Mouse (Mus musculus) liver, embryonic 13.5 days (tissue): ENCODE measurements around the gene Gpr18. TPM values are rescaled to one million over a fixed set of nuclear protein-coding genes. Genes with fewer than 3 reads are reported as not detected.
A peak's percentile ranks its signal among the peaks of the same experiment; 100 is the strongest.

Source experiments
- ATAC-seq: fragments of 200-750 bp; cut with Nextera tagmentation; 2 replicates; pipeline ENCODE4 v1.8.0; 2017; ENCODE audit warnings: low read depth, mild to moderate bottlenecking, moderate number of reproducible peaks, moderate library complexity
- DNase-seq: peaks from one replicate; pipeline ENCODE4 v3.0.0; 2022
- H3K27ac ChIP-seq: fragments of 300-500 bp; sonication (generic); 2 replicates; pipeline ENCODE4 v1.5.1; 2015; ENCODE audit warnings: moderate library complexity, mild to moderate bottlenecking, inconsistent platforms
- H3K27me3 ChIP-seq: fragments of 300-500 bp; sonication (generic); 2 replicates; pipeline ENCODE4 v1.6.1; 2015; ENCODE audit warnings: mild to moderate bottlenecking, inconsistent platforms
- H3K36me3 ChIP-seq: fragments of 300-500 bp; sonication (generic); 2 replicates; pipeline ENCODE4 v1.6.1; 2015; ENCODE audit warnings: mild to moderate bottlenecking, inconsistent platforms
- H3K4me1 ChIP-seq: fragments of 300-500 bp; sonication (generic); replicated peaks from 2 replicates; pipeline ENCODE4 v1.6.1; 2015; ENCODE audit warnings: inconsistent platforms
- H3K4me2 ChIP-seq: fragments of 300-500 bp; sonication (generic); 2 replicates; pipeline ENCODE4 v1.6.1; 2015; ENCODE audit warnings: inconsistent platforms, mild to moderate bottlenecking, moderate library complexity
- H3K4me3 ChIP-seq: fragments of 300-500 bp; sonication (generic); replicated peaks from 2 replicates; pipeline ENCODE4 v1.5.1; 2015; ENCODE audit warnings: mild to moderate bottlenecking, inconsistent platforms
- H3K9ac ChIP-seq: fragments of 300-500 bp; sonication (generic); 2 replicates; pipeline ENCODE4 v1.6.1; 2015; ENCODE audit warnings: mild to moderate bottlenecking, inconsistent platforms
- H3K9me3 ChIP-seq: fragments of 300-500 bp; sonication (generic); replicated peaks from 2 replicates; pipeline ENCODE4 v1.6.1; 2016; ENCODE audit warnings: inconsistent platforms
- WGBS: fragments of 180-500 bp; shearing (Covaris S2); methylation state at CpG from one replicate; pipeline ENCODE4 v1.1.7; 2015; ENCODE audit not compliant: insufficient replicate concordance; 5-methylcytosine and 5-hydroxymethylcytosine counted together
- polyA plus RNA-seq: library from polyadenylated mRNA; unstranded; fragments of >200 nt; fragmentation: Nextera tagmentation; extraction: Ambion mirVana; gene quantifications from 2 replicates; pipeline ENCODE4 v1.2.1, GENCODE M21; 2015

The Gpr18 gene
- polyA plus RNA-seq: 0.14 TPM in 1 of 2 replicates, not detected in the other

GRCm38 (mm10) chr14:121915621-121916020, at the start of gene Gpr18:
Gene Gpr18 (minus strand): TSS chr14:121915781.
- whole genome bisulfite sequencing: 45% methylated on average over 8 of the region's 8 CpGs
- DNase-seq (no peak), ATAC-seq (no peak)
- H3K36me3 ChIP-seq: peaks cover 24% of the 10 kb centered on the region
- H3K27ac ChIP-seq: no peak within 1 kb of the TSS
- H3K9me3 ChIP-seq: no peaks in the 10 kb centered on the region
- H3K4me3 ChIP-seq: no peak within 1 kb of the TSS
- H3K4me1 ChIP-seq: 0 out of 2 replicates have a peak, but pooled peaks cover 6% of the 10 kb centered on the region
- no peak within 1 kb of the TSS for H3K9ac ChIP-seq
- H3K4me2 ChIP-seq: no peak within 1 kb of the TSS
- no peaks in the 10 kb centered on the region for H3K27me3 ChIP-seq

GRCm38 (mm10) chr14:121964990-121965389, 49.4 kb upstream of the Gpr18 start, which contains the start of gene Gpr183:
Gene Gpr183 (minus strand): TSS chr14:121965195.
- ATAC-seq (no peak), DNase-seq (no peak)
- no peaks in the 10 kb centered on the region for H3K36me3 ChIP-seq
- H3K4me1 ChIP-seq: peaks cover 45% of the 10 kb centered on the region
- H3K4me2 ChIP-seq: 0 out of 2 replicates have a peak within 1 kb of the TSS, but pooled peaks have one; percentile 12
- H3K9ac ChIP-seq: 0 out of 2 replicates have a peak within 1 kb of the TSS, but pooled peaks have one; percentile 1
- no peaks in the 10 kb centered on the region for H3K9me3 ChIP-seq
- no peak within 1 kb of the TSS for H3K27ac ChIP-seq
- H3K27me3 ChIP-seq: no peaks in the 10 kb centered on the region
- WGBS: 13% methylated on average over 6 of the region's 6 CpGs
- H3K4me3 ChIP-seq: peak within 1 kb of the TSS; percentile 2; the same call in 1 of the 2 replicates

- Histone ChIP-seq H3K9ac (0 out of 2 replicates have a peak overlapping the region, but pooled peaks have one; percentile 1), H3K36me3 (no peaks in the 10 kb centered on the region), H3K4me2 (peak overlapping the region; percentile 12; the same call in 1 of the 2 replicates), H3K27ac (no peak overlapping the region), H3K9me3 (no peaks in the 10 kb centered on the region), H3K4me3 (peak overlapping the region; percentile 2; the same call in 1 of the 2 replicates), H3K4me1 (peaks cover 45% of the 10 kb centered on the region), H3K27me3 (no peaks in the 10 kb centered on the region)
- ATAC-seq (no peak), DNase-seq (no peak)
- 46% methylated on average over 4 of the region's 4 CpGs for WGBS
These were observed 48.4 kb upstream of the Gpr18 start for GRCm38 (mm10) chr14:121963942-121964335.

GRCm38 (mm10) chr14:121963251-121963941, 47.8 kb upstream of the Gpr18 start:
- H3K4me3 ChIP-seq: peak overlapping the region; percentile 2; the same call in 1 of the 2 replicates

GRCm38 (mm10) chr14:121962128-121962890, 46.7 kb upstream of the Gpr18 start:
- no peak for ATAC-seq
- H3K27ac ChIP-seq: 0 out of 2 replicates have a peak overlapping the region, but pooled peaks have one; percentile 30

More at GRCm38 (mm10) chr14:121963251-121963941, 47.8 kb upstream of the Gpr18 start:
- Histone ChIP-seq H3K27me3 (no peaks in the 10 kb centered on the region), H3K9me3 (no peaks in the 10 kb centered on the region), H3K4me2 (peak overlapping the region; percentile 12; the same call in 1 of the 2 replicates), H3K4me1 (peaks cover 45% of the 10 kb centered on the region), H3K9ac (0 out of 2 replicates have a peak overlapping the region, but pooled peaks have one; percentile 1), H3K27ac (no peak overlapping the region), H3K36me3 (no peaks in the 10 kb centered on the region)
- WGBS: 58% methylated on average over 9 of the region's 9 CpGs
- DNase-seq: no peak
- ATAC-seq: peak; percentile 41; the same call in 1 of the 2 replicates

GRCm38 (mm10) chr14:121961496-121962127, 46.0 kb upstream of the Gpr18 start:
- H3K27me3 ChIP-seq: no peaks in the 10 kb centered on the region
- no peak overlapping the region for H3K9ac ChIP-seq
- 0 out of 2 replicates have a peak overlapping the region, but pooled peaks have one; percentile 30 for H3K27ac ChIP-seq
- ATAC-seq (no peak), DNase-seq (no peak)
- WGBS: 61% methylated on average over 12 of the region's 12 CpGs
- H3K4me1 ChIP-seq: peaks cover 47% of the 10 kb centered on the region
- H3K4me2 ChIP-seq: no peak overlapping the region
- no peaks in the 10 kb centered on the region for H3K9me3 ChIP-seq
- H3K4me3 ChIP-seq: no peak overlapping the region
- no peaks in the 10 kb centered on the region for H3K36me3 ChIP-seq

More at GRCm38 (mm10) chr14:121962128-121962890, 46.7 kb upstream of the Gpr18 start:
- Histone ChIP-seq H3K4me1 (peaks cover 46% of the 10 kb centered on the region), H3K9me3 (no peaks in the 10 kb centered on the region), H3K9ac (no peak overlapping the region), H3K27me3 (no peaks in the 10 kb centered on the region), H3K4me3 (no peak overlapping the region), H3K4me2 (no peak overlapping the region), H3K36me3 (no peaks in the 10 kb centered on the region)
- no peak for DNase-seq
- 63% methylated on average over 14 of the region's 14 CpGs for WGBS

- H3K9me3 ChIP-seq: no peaks in the 10 kb centered on the region
- 33% methylated on average over 6 of the region's 6 CpGs for WGBS
- peaks cover 50% of the 10 kb centered on the region for H3K4me1 ChIP-seq
- no peak overlapping the region for H3K4me2 ChIP-seq
- no peak overlapping the region for H3K27ac ChIP-seq
- ATAC-seq (no peak; the same call in 1 of the 2 replicates), DNase-seq (no peak)
- no peaks in the 10 kb centered on the region for H3K27me3 ChIP-seq
- H3K9ac ChIP-seq: no peak overlapping the region
- no peaks in the 10 kb centered on the region for H3K36me3 ChIP-seq
- no peak overlapping the region for H3K4me3 ChIP-seq
These were observed 45.4 kb upstream of the Gpr18 start for GRCm38 (mm10) chr14:121960997-121961396.

GRCm38 (mm10) chr14:121960531-121960930, 45.0 kb upstream of the Gpr18 start:
- no peak overlapping the region for H3K4me3 ChIP-seq
- H3K27me3 ChIP-seq: no peaks in the 10 kb centered on the region
- no peaks in the 10 kb centered on the region for H3K36me3 ChIP-seq
- no peak overlapping the region for H3K4me2 ChIP-seq
- no peak for DNase-seq
- H3K27ac ChIP-seq: no peak overlapping the region
- no peak overlapping the region for H3K9ac ChIP-seq
- no peak for ATAC-seq
- no peaks in the 10 kb centered on the region for H3K9me3 ChIP-seq
- H3K4me1 ChIP-seq: peaks cover 49% of the 10 kb centered on the region
- WGBS: 38% methylated on average over 2 of the region's 2 CpGs

- DNase-seq (no peak), ATAC-seq (no peak)
- Histone ChIP-seq H3K9ac (no peak overlapping the region), H3K4me3 (no peak overlapping the region), H3K27me3 (no peaks in the 10 kb centered on the region), H3K4me2 (no peak overlapping the region), H3K4me1 (peaks cover 46% of the 10 kb centered on the region), H3K36me3 (no peaks in the 10 kb centered on the region), H3K9me3 (no peaks in the 10 kb centered on the region), H3K27ac (no peak overlapping the region)
- WGBS: 71% methylated on average over 4 of the region's 4 CpGs
These were observed 44.5 kb upstream of the Gpr18 start for GRCm38 (mm10) chr14:121960031-121960430.

GRCm38 (mm10) chr14:121959538-121959980, 44.0 kb upstream of the Gpr18 start:
- Histone ChIP-seq H3K4me3 (no peak overlapping the region), H3K9me3 (no peaks in the 10 kb centered on the region), H3K27ac (no peak overlapping the region), H3K4me2 (no peak overlapping the region), H3K27me3 (no peaks in the 10 kb centered on the region), H3K36me3 (0 out of 2 replicates have a peak, but pooled peaks cover 4% of the 10 kb centered on the region), H3K4me1 (peaks cover 46% of the 10 kb centered on the region), H3K9ac (no peak overlapping the region)
- WGBS: 84% methylated on average over 3 of the region's 3 CpGs
- DNase-seq (no peak), ATAC-seq (no peak)
